Mouse (Mus musculus) kidney, adult 2 months (tissue): ENCODE results near the gene Setd4.

Experiments
- CTCF ChIP-seq: fragments of 200-500 bp; conservative IDR thresholded peaks from 2 replicates; pipeline ENCODE4 v1.5.1; 2011; ENCODE audit warnings: low read depth, mild to moderate bottlenecking, control low read depth, low read length, moderate library complexity, mixed read lengths; ENCODE audit not compliant: insufficient read depth, insufficient read length
- POLR2A ChIP-seq: fragments of 200-500 bp; IDR thresholded peaks from one replicate; pipeline ENCODE4 v1.6.1; 2011; ENCODE audit warnings: low read depth, low read length, control low read depth

DNA sequence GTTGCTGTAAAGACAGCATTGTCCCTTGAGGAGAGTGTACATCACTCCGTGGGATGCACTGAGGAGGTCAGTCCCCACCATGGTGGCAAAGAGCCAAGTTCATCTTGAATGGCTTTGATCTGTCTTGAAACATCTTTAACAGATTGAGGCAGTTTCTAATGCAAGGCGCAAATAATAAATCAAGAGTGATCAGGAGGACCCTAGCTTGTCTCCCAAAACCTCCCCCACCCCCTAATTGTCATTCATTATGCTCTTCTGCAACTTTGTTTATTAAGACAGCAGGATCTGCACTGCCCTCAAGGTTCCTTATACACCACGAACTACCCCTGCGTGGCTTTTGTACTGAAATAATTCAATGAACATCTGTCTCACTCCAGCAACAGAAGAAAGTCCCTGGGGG, 1.7 kb upstream of the Setd4 start, which contains the start of gene Cbr1:
- TF ChIP-seq CTCF = no peak
- TF ChIP-seq POLR2A = no peak
